Mouse (Mus musculus) skeletal muscle tissue, postnatal 0 days (tissue): ENCODE results near the gene Cd164l2. TPM values are rescaled to one million over a fixed set of nuclear protein-coding genes. Genes with fewer than 3 reads are reported as not detected.

Experiments
- microRNA-seq, 2 experiments: library from miRNA; unstranded; fragments of <30 nt; microRNA quantifications; one replicate each; pipeline ENCODE4; 2016
- polyA plus RNA-seq: library from polyadenylated mRNA; unstranded; fragments of >200 nt; fragmentation: Nextera tagmentation; extraction: Ambion mirVana; gene quantifications from 2 replicates; pipeline ENCODE4 v1.2.1, GENCODE M21; 2015

The Cd164l2 gene
- polyA plus RNA-seq: 0.27 and 1.1 TPM in 2 replicates

DNA sequence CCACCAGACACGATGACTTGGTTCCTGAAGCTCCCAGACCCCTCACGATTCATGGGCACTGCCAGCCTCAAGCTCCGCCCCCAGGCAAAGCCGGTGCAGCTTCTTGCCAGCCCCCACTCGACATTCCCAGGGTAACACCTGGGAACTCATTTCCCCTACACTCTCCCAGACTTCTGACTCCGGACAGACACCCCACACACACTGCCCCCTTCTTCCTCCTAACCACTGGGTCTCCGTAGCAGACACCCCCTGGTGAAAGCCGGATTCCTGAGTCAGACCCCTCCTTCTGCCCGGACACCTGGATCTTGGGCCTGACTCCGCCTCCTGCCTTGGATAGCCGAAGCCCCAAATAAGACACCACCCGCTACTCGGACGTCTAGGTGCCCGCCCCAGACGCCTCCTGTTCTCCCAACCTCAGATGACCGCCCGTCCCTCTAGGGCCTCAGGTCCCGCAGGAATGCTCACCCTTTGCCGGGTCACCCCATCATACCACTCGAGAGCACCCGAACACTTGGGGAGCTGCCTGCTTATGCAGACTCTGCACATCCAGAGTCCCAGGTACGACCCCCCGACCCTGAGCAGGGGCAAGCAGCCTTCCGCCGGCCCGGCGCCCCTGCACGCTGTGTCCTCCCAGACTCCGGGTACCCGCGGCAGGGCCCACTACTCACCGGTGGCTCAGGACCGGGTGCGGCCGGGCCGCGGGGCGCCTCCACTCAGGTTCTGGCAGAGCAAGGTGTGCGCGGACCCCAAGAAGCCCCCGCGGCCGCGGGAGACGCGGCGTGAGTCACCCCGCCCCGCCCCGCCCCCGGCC is at the start of gene Cd164l2, which contains the start of gene Gpr3:
Gene Cd164l2 (plus strand): TSS at position 381 of the 811 bp plus-strand sequence.
Gene Gpr3 (minus strand): TSS at position 786 of the 811 bp plus-strand sequence.

DNA sequence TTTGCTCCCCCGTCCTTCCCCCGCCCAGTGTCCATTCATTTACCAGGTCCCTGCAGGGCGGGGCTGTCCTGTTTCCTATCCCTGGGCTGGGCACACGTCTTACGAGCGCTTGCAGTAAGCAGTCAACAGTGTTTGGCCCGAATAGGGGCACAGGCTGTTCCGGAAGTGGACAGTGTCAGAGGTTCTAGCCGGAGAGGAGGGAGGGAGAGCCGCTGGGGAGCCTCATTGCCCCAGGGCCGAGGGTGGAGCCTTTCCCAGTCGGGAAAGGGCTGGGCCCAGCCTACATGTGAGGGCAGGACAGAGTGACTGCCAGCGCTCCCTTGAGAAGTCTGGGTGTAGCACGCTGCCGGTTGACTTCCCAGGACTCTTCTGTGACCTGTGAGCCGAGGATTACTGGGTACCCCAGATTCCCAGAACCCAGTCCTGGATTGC is 28.6 kb downstream of the Cd164l2 start, which contains the start of gene Map3k6:
Gene Map3k6 (plus strand): TSS at position 329 of the 432 bp plus-strand sequence.

DNA sequence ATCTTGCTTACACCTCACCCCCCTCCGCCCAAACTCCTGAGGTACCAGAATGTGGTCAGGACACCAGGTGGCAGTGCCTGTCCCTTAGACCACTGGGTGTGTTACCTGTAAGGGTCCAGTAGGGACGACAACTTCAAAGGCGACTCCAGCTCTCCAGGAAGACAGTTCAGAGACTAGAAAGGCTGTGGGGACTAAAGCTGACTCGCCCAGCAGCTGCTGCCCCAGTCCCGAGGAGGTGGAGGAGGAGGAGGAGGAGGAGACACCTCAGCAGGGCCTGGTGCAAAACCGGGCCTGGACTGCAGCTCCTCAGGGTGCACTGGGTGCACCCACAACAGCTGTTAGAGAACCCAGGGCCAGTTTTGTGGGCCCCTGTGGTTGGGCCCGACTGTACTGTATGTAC is 51.0 kb downstream of the Cd164l2 start, which contains the start of gene Sytl1:
Gene Sytl1 (minus strand): TSS at position 232 of the 400 bp plus-strand sequence.

Small RNA genes lying within 50 kb of the gene (microRNA-seq; reads per million reads assigned to microRNA genes)
- 1.5 to 2.1 reads per million in 2 experiments for gene Mir7017

Other genes with a start within 250 kb of the Cd164l2 start
- 0.21 and 0.37 TPM in 2 replicates for gene Fgr, start 238.0 kb upstream of the Cd164l2 start, polyA plus RNA-seq
- 8.2 and 9.6 TPM in 2 replicates for gene Ahdc1, start 200.9 kb upstream of the Cd164l2 start, polyA plus RNA-seq
- gene Wasf2, start 81.6 kb upstream of the Cd164l2 start, polyA plus RNA-seq: 48.2 and 53.1 TPM in 2 replicates
- gene Gpr3, start 405 bp downstream of the Cd164l2 start, polyA plus RNA-seq: 0.07 TPM in 1 of 2 replicates, not detected in the other
- gene Map3k6, start 28.7 kb downstream of the Cd164l2 start, polyA plus RNA-seq: 0.76 and 2.4 TPM in 2 replicates
- 0.12 and 2.3 TPM in 2 replicates for gene Sytl1, start 51.0 kb downstream of the Cd164l2 start, polyA plus RNA-seq
- gene Tmem222, start 65.7 kb downstream of the Cd164l2 start, polyA plus RNA-seq: 37.3 and 41.1 TPM in 2 replicates
- 12.8 and 13.2 TPM in 2 replicates for gene Wdtc1, start 141.3 kb downstream of the Cd164l2 start, polyA plus RNA-seq
- 3.9 and 4.1 TPM in 2 replicates for gene Slc9a1, start 157.6 kb downstream of the Cd164l2 start, polyA plus RNA-seq